Mouse (Mus musculus): ENCODE results near the gene Copz2. TPM values are rescaled to one million over a fixed set of nuclear protein-coding genes. Genes with fewer than 3 reads are reported as not detected.

The Copz2 gene
- total and polyA plus RNA-seq, 3 experiments: 0.35 to 4.1 (median 0.99) TPM

GRCm38 (mm10) chr11:96891784-96892527 lies 42.3 kb downstream of the Copz2 start:
- no peak overlapping the region for H3K4me2 ChIP-seq (ENCODE audit: insufficient read depth, low read depth, poor library complexity, severe bottlenecking)

DNA sequence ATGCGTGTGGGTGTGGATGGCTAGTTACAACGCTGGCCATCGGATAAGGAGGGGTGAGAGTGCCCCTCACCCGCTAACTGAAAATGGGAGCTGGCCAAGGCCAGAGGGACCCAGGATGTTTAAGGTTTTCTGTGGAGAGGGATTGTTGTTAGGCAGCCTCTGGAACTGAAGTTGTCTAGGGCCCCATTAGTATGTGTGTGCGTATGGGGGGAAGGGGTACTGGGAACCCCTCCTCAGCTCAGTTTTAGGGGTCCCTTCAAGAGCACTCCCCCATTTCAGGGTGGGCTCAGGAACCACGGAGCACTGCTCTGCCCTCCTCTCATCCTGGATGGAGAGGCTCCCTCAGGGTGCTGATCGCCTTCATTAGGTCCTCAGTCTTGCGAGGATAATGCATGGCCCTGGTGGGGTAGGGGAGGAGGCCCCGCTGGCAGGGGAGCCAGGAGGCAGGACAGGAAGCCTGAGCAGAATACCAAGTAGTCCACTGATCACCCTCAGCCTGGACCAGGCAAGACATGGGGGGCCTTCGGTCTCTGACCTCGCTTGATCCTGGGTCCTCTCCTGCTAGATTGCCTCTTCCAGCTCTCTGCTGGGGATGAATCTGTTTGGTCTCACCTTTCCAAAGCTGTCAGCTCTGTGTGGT lies 43.7 kb downstream of the Copz2 start:
- Histone ChIP-seq H3K27ac (ENCODE audit: insufficient read depth, low read depth) (no peak overlapping the region), H3K79me2 (replicated peaks; ENCODE audit: control insufficient read depth, extremely low read depth, insufficient read depth, poor library complexity, severe bottlenecking) (no peaks in the 10 kb centered on the region), H3K36me3 (replicated peaks in 1 of 2; ENCODE audit: control insufficient read depth in 1 of 2, insufficient read depth in 1 of 2, low read length in 1 of 2) (no peaks in the 10 kb centered on the region), H3K4me2 (ENCODE audit: insufficient read depth, low read depth, poor library complexity, severe bottlenecking) (no peak overlapping the region), H3K9me3 (replicated peaks; ENCODE audit: low read length) (peaks cover 3% of the 10 kb centered on the region), H3K9ac (ENCODE audit: insufficient read depth, low read depth) (no peak overlapping the region), H3K4me1 (ENCODE audit: control insufficient read depth in 1 of 2, insufficient read depth in 2 of 2) (no peaks in the 10 kb centered on the region), H3K27me3 (replicated peaks) (peaks cover 48% of the 10 kb centered on the region), H3K4me3 (replicated peaks in 1 of 3; ENCODE audit: low read depth in 2 of 3, low read length in 2 of 3, poor library complexity in 1 of 3) (no peak overlapping the region)
- in situ Hi-C loops (cut with MboI; ENCODE audit: low pct_ligation_motif_present, low pct_unique_long_range_greater_than_20kb, low sequenced_read_pairs): no loop called here
- DNase-seq (ENCODE audit: extremely low read depth): no peak
- TF ChIP-seq E2F4 (IDR thresholded peaks at IDR 0.05; ENCODE audit: insufficient replicate concordance, low read depth, low read length): no peak
- no peak for TF ChIP-seq ETS1 (conservative IDR thresholded peaks at IDR 0.05; ENCODE audit: low read depth, low read length)
- TF ChIP-seq NELFE (IDR thresholded peaks at IDR 0.05; ENCODE audit: low read depth, low read length): no peak
- dilution Hi-C loops (cut with MboI; ENCODE audit: extremely low pct_ligation_motif_present, extremely low pct_unique_long_range_greater_than_20kb, low sequenced_read_pairs): no loop called here

More at GRCm38 (mm10) chr11:96891784-96892527, 42.3 kb downstream of the Copz2 start:
- Histone ChIP-seq H3K27me3 (replicated peaks) (peaks cover 54% of the 10 kb centered on the region), H3K4me3 (replicated peaks in 1 of 3; ENCODE audit: low read depth in 2 of 3, low read length in 2 of 3, poor library complexity in 1 of 3) (no peak overlapping the region), H3K9me3 (replicated peaks; ENCODE audit: low read length) (peaks cover 3% of the 10 kb centered on the region), H3K4me1 (ENCODE audit: control insufficient read depth in 1 of 2, insufficient read depth in 2 of 2) (no peaks in the 10 kb centered on the region), H3K27ac (ENCODE audit: insufficient read depth, low read depth) (no peak overlapping the region), H3K9ac (ENCODE audit: insufficient read depth, low read depth) (no peak overlapping the region), H3K36me3 (replicated peaks in 1 of 2; ENCODE audit: control insufficient read depth in 1 of 2, insufficient read depth in 1 of 2, low read length in 1 of 2) (no peaks in the 10 kb centered on the region), H3K79me2 (replicated peaks; ENCODE audit: control insufficient read depth, extremely low read depth, insufficient read depth, poor library complexity, severe bottlenecking) (no peaks in the 10 kb centered on the region)
- dilution Hi-C loops (cut with MboI; ENCODE audit: extremely low pct_ligation_motif_present, extremely low pct_unique_long_range_greater_than_20kb, low sequenced_read_pairs): no loop called here
- TF ChIP-seq IRF4 (IDR thresholded peaks at IDR 0.05; ENCODE audit: low read depth, low read length) (no peak), JUND (conservative IDR thresholded peaks at IDR 0.05; ENCODE audit: low read depth, low read length) (no peak), SMC3 (IDR thresholded peaks at IDR 0.05; ENCODE audit: low read depth, low read length) (no peak), UBTF (IDR thresholded peaks at IDR 0.05; ENCODE audit: low read depth, low read length) (no peak), TBP (conservative IDR thresholded peaks at IDR 0.05; ENCODE audit: low read depth, low read length) (no peak)
- no peak for DNase-seq (ENCODE audit: extremely low read depth)
- in situ Hi-C loops (cut with MboI; ENCODE audit: low pct_ligation_motif_present, low pct_unique_long_range_greater_than_20kb, low sequenced_read_pairs): no loop called here

DNA sequence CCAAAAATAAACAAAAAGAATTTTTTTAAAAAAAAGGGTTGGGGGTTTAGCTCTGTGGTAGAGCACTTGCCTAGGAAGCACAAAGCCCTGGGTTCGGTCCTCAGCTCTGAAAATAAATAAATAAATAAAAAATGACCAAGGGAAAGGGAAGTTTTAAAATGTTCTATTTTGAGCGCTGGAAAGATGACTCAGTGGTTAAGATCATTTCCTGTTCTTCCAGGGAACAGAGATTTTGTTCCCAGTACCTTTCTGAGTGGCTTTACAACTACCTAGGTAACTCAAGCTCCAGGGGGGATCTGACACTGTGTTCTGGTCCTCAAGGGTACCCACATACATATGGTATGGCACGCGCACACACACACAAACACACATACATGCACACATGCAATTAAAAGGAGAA lies 46.2 kb downstream of the Copz2 start:
- Histone ChIP-seq H3K27ac (ENCODE audit: insufficient read depth, low read depth) (no peak overlapping the region), H3K4me1 (ENCODE audit: control insufficient read depth in 1 of 2, insufficient read depth in 2 of 2) (no peaks in the 10 kb centered on the region)
- no peak for DNase-seq (ENCODE audit: extremely low read depth)

More for the DNA sequence above, 46.2 kb downstream of the Copz2 start:
- H3K4me3 ChIP-seq (replicated peaks in 1 of 3; ENCODE audit: low read depth in 2 of 3, low read length in 2 of 3, poor library complexity in 1 of 3): no peak overlapping the region
- H3K79me2 ChIP-seq (replicated peaks; ENCODE audit: control insufficient read depth, extremely low read depth, insufficient read depth, poor library complexity, severe bottlenecking): no peaks in the 10 kb centered on the region
- peaks cover 3% of the 10 kb centered on the region for H3K9me3 ChIP-seq (replicated peaks; ENCODE audit: low read length)
- no peaks in the 10 kb centered on the region for H3K36me3 ChIP-seq (replicated peaks in 1 of 2; ENCODE audit: control insufficient read depth in 1 of 2, insufficient read depth in 1 of 2, low read length in 1 of 2)
- no peak for TF ChIP-seq SMC3 (IDR thresholded peaks at IDR 0.05; ENCODE audit: low read depth, low read length)
- no peak for TF ChIP-seq IRF4 (IDR thresholded peaks at IDR 0.05; ENCODE audit: low read depth, low read length)
- no peak overlapping the region for H3K9ac ChIP-seq (ENCODE audit: insufficient read depth, low read depth)
- dilution Hi-C loops (cut with MboI; ENCODE audit: extremely low pct_ligation_motif_present, extremely low pct_unique_long_range_greater_than_20kb, low sequenced_read_pairs) (no loop called here), in situ Hi-C loops (cut with MboI; ENCODE audit: low pct_ligation_motif_present, low pct_unique_long_range_greater_than_20kb, low sequenced_read_pairs) (no loop called here)
- peaks cover 47% of the 10 kb centered on the region for H3K27me3 ChIP-seq (replicated peaks)
- H3K4me2 ChIP-seq (ENCODE audit: insufficient read depth, low read depth, poor library complexity, severe bottlenecking): no peak overlapping the region
